ENCODE assay signal across 13 mouse cellular contexts in genomic region chr4:147337520-147337919, GRCm38 (mm10). TPM values are rescaled to one million over a fixed set of nuclear protein-coding genes. Genes with fewer than 3 reads are reported as not detected.
"Had no signal": no experiment of that assay in that cellular context is flagged by ENCODE, and none has a peak within 500 bp of the region (broad histone marks: within the 10 kb centered on the region; RNA-seq: fewer than 3 reads in every experiment).

No protein-coding gene starts in this region.

RNA-seq across cellular contexts. Expression of gene Zfp978, which starts 23.6 kb away (rescaled TPM):
- total RNA-seq: megakaryocyte, adult 5-6 weeks; megakaryocyte-erythroid progenitor cell, adult 5-6 weeks; midbrain, postnatal 0 days; monocyte, adult 5-6 weeks; neutrophil, adult 5-6 weeks had no signal
- polyA plus RNA-seq: midbrain, embryonic 15.5 days; midbrain, postnatal 0 days; neural tube, embryonic 12.5 days; neural tube, embryonic 14.5 days; small intestine, adult 2 months; stomach, embryonic 16.5 days; urinary bladder, adult 2 months had no signal

RNA-seq across cellular contexts. Expression of gene Zfp988, which starts 32.0 kb away (rescaled TPM):
- total RNA-seq: megakaryocyte, adult 5-6 weeks; midbrain, postnatal 0 days; monocyte, adult 5-6 weeks; neutrophil, adult 5-6 weeks had no signal
- polyA plus RNA-seq: liver, embryonic 16.5 days; midbrain, embryonic 13.5 days; small intestine, adult 2 months had no signal
